Mouse (Mus musculus) neural tube, embryonic 11.5 days (tissue): ENCODE measurements at regions not wholly inside any gene's neighbourhood (a gene's known extent, or its start where the extent isn't known, plus 50 kb on each side); places are given as distances from the start of the nearest gene placed in this dataset.

Experiments
- ATAC-seq: fragments of 200-750 bp; cut with Nextera tagmentation; 2 replicates; pipeline ENCODE4 v1.8.0; 2017; ENCODE audit warnings: moderate number of reproducible peaks, mild to moderate bottlenecking, moderate TSS enrichment, moderate library complexity; ENCODE audit not compliant: insufficient read depth, low FRiP score, low TSS enrichment
- DNase-seq: peaks from one replicate; pipeline ENCODE4 v3.0.0-alpha.2; 2015; ENCODE audit warnings: low spot score
- H3K27ac ChIP-seq: fragments of 300-500 bp; sonication (generic); 2 replicates; pipeline ENCODE4 v1.5.1; 2014; ENCODE audit warnings: low read depth, mild to moderate bottlenecking, low read length
- H3K27me3 ChIP-seq: fragments of 300-500 bp; sonication (generic); 2 replicates; pipeline ENCODE4 v1.6.1; 2014; ENCODE audit warnings: mild to moderate bottlenecking, low read length, mixed read lengths; ENCODE audit not compliant: control insufficient read depth, insufficient read depth
- H3K36me3 ChIP-seq: fragments of 300-500 bp; sonication (generic); 2 replicates; pipeline ENCODE4 v1.6.1; 2014; ENCODE audit warnings: mild to moderate bottlenecking, low read length, moderate library complexity, mixed read lengths; ENCODE audit not compliant: control insufficient read depth, insufficient read depth
- H3K4me1 ChIP-seq: fragments of 300-500 bp; sonication (generic); 2 replicates; pipeline ENCODE4 v1.6.1; 2014; ENCODE audit warnings: low read length, mixed read lengths; ENCODE audit not compliant: control insufficient read depth, insufficient read depth
- H3K4me2 ChIP-seq: fragments of 300-500 bp; sonication (generic); 2 replicates; pipeline ENCODE4 v1.6.1; 2014; ENCODE audit warnings: low read depth, mild to moderate bottlenecking, moderate library complexity
- H3K4me3 ChIP-seq: fragments of 300-500 bp; sonication (generic); 2 replicates; pipeline ENCODE4 v1.5.1; 2014; ENCODE audit warnings: low read depth, low read length
- H3K9ac ChIP-seq: fragments of 300-500 bp; sonication (generic); 2 replicates; pipeline ENCODE4 v1.6.1; 2014; ENCODE audit warnings: mild to moderate bottlenecking, low read length
- H3K9me3 ChIP-seq: fragments of 300-500 bp; sonication (generic); 2 replicates; pipeline ENCODE4 v1.6.1; 2016; ENCODE audit warnings: low read length; ENCODE audit not compliant: control insufficient read depth
- WGBS: fragments of 180-500 bp; shearing (Covaris S2); extraction: QIAGEN DNeasy Blood & Tissue Kit; methylation state at CpG from one replicate; pipeline ENCODE4 v1.1.7; 2014; 5-methylcytosine and 5-hydroxymethylcytosine counted together

GRCm38 (mm10) chr5:112110306-112110969 lies 141.9 kb downstream of the Cryba4 start:
- DNase-seq (no peak), ATAC-seq (no peak)
- no peak overlapping the region for H3K4me3 ChIP-seq
- no peaks in the 10 kb centered on the region for H3K9me3 ChIP-seq
- 70% methylated on average over 22 of the region's 22 CpGs for WGBS
- H3K9ac ChIP-seq, result no peak overlapping the region
- no peak overlapping the region for H3K4me2 ChIP-seq
- H3K36me3 ChIP-seq, result no peaks in the 10 kb centered on the region
- H3K27me3 ChIP-seq, result no peaks in the 10 kb centered on the region
- no peak overlapping the region for H3K27ac ChIP-seq
- peaks cover 3% of the 10 kb centered on the region; the same call in 1 of the 2 replicates for H3K4me1 ChIP-seq

- Histone ChIP-seq H3K9me3 (no peaks in the 10 kb centered on the region), H3K4me3 (no peak overlapping the region), H3K27ac (no peak overlapping the region), H3K4me1 (peaks cover 3% of the 10 kb centered on the region; the same call in 1 of the 2 replicates), H3K4me2 (no peak overlapping the region), H3K27me3 (no peaks in the 10 kb centered on the region), H3K36me3 (no peaks in the 10 kb centered on the region), H3K9ac (no peak overlapping the region)
- DNase-seq, result no peak
- WGBS, result 71% methylated on average over 6 of the region's 6 CpGs
- no peak for ATAC-seq
Measured at GRCm38 (mm10) chr5:112120766-112121165, 131.6 kb downstream of the Cryba4 start.

GRCm38 (mm10) chr5:112121554-112121953 lies 130.8 kb downstream of the Cryba4 start:
- Histone ChIP-seq H3K4me3 (no peak overlapping the region), H3K9ac (peak overlapping the region; percentile 32; the same call in 1 of the 2 replicates), H3K4me1 (peaks cover 3% of the 10 kb centered on the region; the same call in 1 of the 2 replicates), H3K9me3 (no peaks in the 10 kb centered on the region), H3K36me3 (no peaks in the 10 kb centered on the region), H3K4me2 (no peak overlapping the region), H3K27me3 (no peaks in the 10 kb centered on the region), H3K27ac (no peak overlapping the region)
- WGBS, result 73% methylated on average over 9 of the region's 9 CpGs
- ATAC-seq (no peak), DNase-seq (no peak)

- Histone ChIP-seq H3K9ac (no peak overlapping the region), H3K4me2 (no peak overlapping the region), H3K27me3 (no peaks in the 10 kb centered on the region), H3K36me3 (no peaks in the 10 kb centered on the region), H3K4me1 (0 out of 2 replicates have a peak, but pooled peaks cover 3% of the 10 kb centered on the region), H3K4me3 (no peak overlapping the region), H3K27ac (no peak overlapping the region), H3K9me3 (no peaks in the 10 kb centered on the region)
- ATAC-seq (no peak), DNase-seq (peak; percentile 45)
- 18% methylated on average over 5 of the region's 5 CpGs for WGBS
Measured at GRCm38 (mm10) chr5:112122581-112122980, 129.7 kb downstream of the Cryba4 start.

GRCm38 (mm10) chr5:112127171-112127570 lies 125.1 kb downstream of the Cryba4 start:
- Histone ChIP-seq H3K4me2 (no peak overlapping the region), H3K9me3 (no peaks in the 10 kb centered on the region), H3K4me3 (no peak overlapping the region), H3K27me3 (no peaks in the 10 kb centered on the region), H3K4me1 (no peaks in the 10 kb centered on the region), H3K9ac (no peak overlapping the region), H3K36me3 (no peaks in the 10 kb centered on the region), H3K27ac (no peak overlapping the region)
- DNase-seq, result no peak
- 81% methylated on average over 4 of the region's 4 CpGs for WGBS
- no peak for ATAC-seq

- DNase-seq (no peak), ATAC-seq (no peak)
- no peaks in the 10 kb centered on the region for H3K9me3 ChIP-seq
- H3K4me3 ChIP-seq, result no peak overlapping the region
- 89% methylated on average over 1 of the region's 1 CpGs for WGBS
- no peaks in the 10 kb centered on the region; the same call in 1 of the 2 replicates for H3K4me1 ChIP-seq
- no peak overlapping the region for H3K9ac ChIP-seq
- H3K36me3 ChIP-seq, result no peaks in the 10 kb centered on the region
- H3K27ac ChIP-seq, result no peak overlapping the region
- H3K27me3 ChIP-seq, result 0 out of 2 replicates have a peak, but pooled peaks cover 2% of the 10 kb centered on the region
- H3K4me2 ChIP-seq, result no peak overlapping the region
Measured at GRCm38 (mm10) chr5:112132746-112133145, 119.6 kb downstream of the Cryba4 start.

- ATAC-seq, result no peak
- Histone ChIP-seq H3K9me3 (no peaks in the 10 kb centered on the region), H3K4me2 (no peak overlapping the region), H3K4me1 (no peaks in the 10 kb centered on the region; the same call in 1 of the 2 replicates), H3K4me3 (no peak overlapping the region), H3K36me3 (no peaks in the 10 kb centered on the region), H3K27me3 (0 out of 2 replicates have a peak, but pooled peaks cover 2% of the 10 kb centered on the region), H3K9ac (no peak overlapping the region), H3K27ac (no peak overlapping the region)
- DNase-seq, result peak; percentile 34
- 72% methylated on average over 21 of the region's 21 CpGs for WGBS
Measured at GRCm38 (mm10) chr5:112133688-112134573, 118.4 kb downstream of the Cryba4 start.

GRCm38 (mm10) chr5:112136646-112137045 lies 115.7 kb downstream of the Cryba4 start:
- ATAC-seq (no peak), DNase-seq (no peak)
- no peak overlapping the region for H3K4me3 ChIP-seq
- no peak overlapping the region for H3K4me2 ChIP-seq
- H3K9me3 ChIP-seq, result no peaks in the 10 kb centered on the region
- no peaks in the 10 kb centered on the region; the same call in 1 of the 2 replicates for H3K4me1 ChIP-seq
- WGBS, result 41% methylated on average over 11 of the region's 14 CpGs
- H3K27ac ChIP-seq, result no peak overlapping the region
- 0 out of 2 replicates have a peak, but pooled peaks cover 2% of the 10 kb centered on the region for H3K27me3 ChIP-seq
- no peak overlapping the region for H3K9ac ChIP-seq
- no peaks in the 10 kb centered on the region for H3K36me3 ChIP-seq
